Mouse (Mus musculus): Measurements from ENCODE around the gene Nubp2. TPM values are rescaled to one million over a fixed set of nuclear protein-coding genes. Genes with fewer than 3 reads are reported as not detected.

Gene Nubp2
- total and polyA plus RNA-seq, 2 experiments from 2014 or later: 50.6 to 67.3 TPM

DNA sequence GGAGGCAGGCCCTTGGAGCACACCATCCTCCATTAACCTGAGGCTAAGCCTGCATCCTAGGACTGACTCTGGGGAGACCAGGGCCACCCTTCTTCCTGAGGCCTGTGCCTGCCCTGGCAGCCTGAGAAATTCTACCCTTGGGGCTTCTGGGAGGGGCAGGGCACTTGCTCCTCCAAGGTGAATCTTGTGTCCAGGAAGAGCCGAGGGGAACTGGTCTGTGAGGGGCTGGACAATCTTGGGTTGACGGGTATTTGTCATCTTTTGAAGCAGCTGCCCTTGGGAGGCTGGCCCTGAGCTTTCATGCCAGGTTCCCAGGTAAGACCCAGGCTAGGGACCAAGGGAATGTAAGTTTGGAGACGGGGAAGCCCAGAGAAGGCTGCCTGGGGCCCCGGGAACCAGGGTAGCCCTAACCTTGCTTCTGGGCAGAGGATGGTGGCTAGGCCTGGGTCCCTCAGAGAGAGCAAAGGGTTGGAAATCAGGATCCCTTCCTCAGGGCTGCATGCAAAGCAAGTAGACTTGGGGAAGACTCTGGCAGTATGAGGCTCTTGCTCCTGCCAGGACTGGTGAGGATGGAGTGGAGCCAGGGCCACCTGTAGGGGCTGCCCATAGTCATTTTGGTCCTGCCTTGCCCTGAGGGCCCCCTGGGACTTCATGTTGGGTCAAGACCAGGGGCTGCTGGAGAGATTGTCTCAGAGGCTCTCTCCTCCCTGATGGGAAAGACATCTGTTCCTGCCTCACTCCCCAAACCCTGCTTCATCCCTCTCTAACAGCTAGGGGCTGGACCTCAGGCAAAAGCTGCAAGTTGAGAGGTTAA is 12.1 kb upstream of the Nubp2 start:
- H3K27ac ChIP-seq (ENCODE audit: low read depth, low read length): no peak overlapping the region
- 79% methylated on average over 4 of the region's 4 CpGs for WGBS

GRCm38 (mm10) chr17:24897600-24897999 is 11.5 kb upstream of the Nubp2 start:
- H3K27ac ChIP-seq (ENCODE audit: low read depth, low read length): no peak overlapping the region
- no peak for TF ChIP-seq CTCF (IDR thresholded peaks at IDR 0.05; ENCODE audit: low read depth)
- 78% methylated on average over 4 of the region's 4 CpGs for WGBS
- 0 out of 2 replicates have a peak overlapping the region, but pooled peaks have one; percentile 14 for H3K9ac ChIP-seq
- H3K9me3 ChIP-seq (ENCODE audit: low read length): no peaks in the 10 kb centered on the region
- DNase-seq (no peak), ATAC-seq (no peak)
- no peaks in the 10 kb centered on the region for H3K27me3 ChIP-seq (ENCODE audit: insufficient read depth, low read length)
- peaks cover 20% of the 10 kb centered on the region for H3K4me1 ChIP-seq (ENCODE audit: insufficient read depth)
- peak overlapping the region; percentile 97 for H3K4me2 ChIP-seq (ENCODE audit: low read depth)
- peaks cover 64% of the 10 kb centered on the region for H3K36me3 ChIP-seq (ENCODE audit: insufficient read depth)
- no peak overlapping the region for H3K4me3 ChIP-seq (ENCODE audit: low read depth, low read length)

More for the DNA sequence above, 12.1 kb upstream of the Nubp2 start:
- H3K27me3 ChIP-seq (ENCODE audit: insufficient read depth, low read length): no peaks in the 10 kb centered on the region
- H3K9me3 ChIP-seq (ENCODE audit: low read length): no peaks in the 10 kb centered on the region
- H3K4me2 ChIP-seq (ENCODE audit: low read depth): no peak overlapping the region
- no peak for ATAC-seq
- H3K36me3 ChIP-seq (ENCODE audit: insufficient read depth): peaks cover 64% of the 10 kb centered on the region
- H3K4me3 ChIP-seq (ENCODE audit: low read depth, low read length): no peak overlapping the region
- H3K4me1 ChIP-seq (ENCODE audit: insufficient read depth): peaks cover 20% of the 10 kb centered on the region
- no peak overlapping the region for H3K9ac ChIP-seq
- no peak for DNase-seq
- TF ChIP-seq CTCF (IDR thresholded peaks at IDR 0.05; ENCODE audit: low read depth): no peak

DNA sequence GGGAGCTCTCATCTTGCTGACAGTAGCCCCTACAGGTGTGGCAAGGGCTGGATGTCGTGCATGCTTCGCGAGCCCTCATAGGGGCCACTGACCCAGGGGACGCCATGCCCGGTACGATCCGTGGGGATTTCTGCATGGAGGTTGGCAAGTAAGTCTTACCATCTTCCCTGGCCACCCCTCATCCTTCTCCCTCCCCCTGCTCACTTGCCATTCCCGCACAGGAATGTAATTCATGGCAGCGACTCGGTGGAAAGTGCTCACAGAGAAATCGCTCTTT is 10.8 kb upstream of the Nubp2 start:
- Histone ChIP-seq H3K27me3 (ENCODE audit: insufficient read depth, low read length) (no peaks in the 10 kb centered on the region), H3K9ac (peak overlapping the region; percentile 91), H3K4me3 (ENCODE audit: low read depth, low read length) (peak overlapping the region; percentile 77), H3K4me1 (ENCODE audit: insufficient read depth) (peaks cover 20% of the 10 kb centered on the region), H3K4me2 (ENCODE audit: low read depth) (peak overlapping the region; percentile 97), H3K27ac (ENCODE audit: low read depth, low read length) (peak overlapping the region; percentile 90), H3K36me3 (ENCODE audit: insufficient read depth) (peaks cover 64% of the 10 kb centered on the region), H3K9me3 (ENCODE audit: low read length) (no peaks in the 10 kb centered on the region)
- DNase-seq (no peak), ATAC-seq (no peak)
- 36% methylated on average over 11 of the region's 11 CpGs for WGBS
- no peak for TF ChIP-seq CTCF (IDR thresholded peaks at IDR 0.05; ENCODE audit: low read depth)

DNA sequence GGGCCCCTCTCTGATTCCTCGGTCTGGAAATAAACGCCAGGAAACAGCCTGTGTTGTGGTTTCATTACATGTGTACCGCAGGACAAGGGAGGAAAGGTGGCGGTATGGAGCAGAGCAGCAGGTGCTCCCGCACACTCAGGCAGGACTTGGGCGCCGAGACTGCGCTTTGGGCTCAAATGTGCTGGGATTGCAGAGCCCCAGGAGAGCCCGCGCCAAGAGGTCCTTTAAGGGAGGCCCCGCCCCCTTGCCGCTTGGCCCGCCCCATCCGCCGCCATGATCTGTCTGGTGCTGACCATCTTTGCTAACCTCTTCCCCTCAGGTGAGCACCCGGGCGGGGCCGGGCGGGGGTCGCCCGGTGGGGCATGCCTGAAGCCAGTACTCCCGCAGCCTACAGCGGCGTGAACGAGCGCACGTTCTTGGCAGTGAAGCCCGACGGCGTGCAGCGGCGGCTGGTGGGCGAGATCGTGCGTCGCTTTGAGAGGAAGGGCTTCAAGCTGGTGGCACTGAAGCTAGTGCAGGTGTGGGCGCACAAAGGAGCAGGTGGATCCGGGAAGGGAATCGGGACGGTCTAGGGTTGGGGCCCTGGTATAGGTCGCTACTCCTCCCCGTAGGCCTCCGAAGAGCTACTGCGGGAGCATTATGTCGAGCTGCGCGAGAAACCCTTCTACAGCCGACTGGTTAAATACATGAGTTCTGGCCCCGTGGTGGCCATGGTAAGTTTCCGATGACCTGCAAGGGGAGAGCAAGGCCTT is 10.3 kb upstream of the Nubp2 start, which contains the start of gene Nme3:
Nme3 (plus strand) TSS at position 260 of the 752 bp plus-strand sequence.
- H3K36me3 ChIP-seq (ENCODE audit: insufficient read depth): peaks cover 64% of the 10 kb centered on the region

DNA sequence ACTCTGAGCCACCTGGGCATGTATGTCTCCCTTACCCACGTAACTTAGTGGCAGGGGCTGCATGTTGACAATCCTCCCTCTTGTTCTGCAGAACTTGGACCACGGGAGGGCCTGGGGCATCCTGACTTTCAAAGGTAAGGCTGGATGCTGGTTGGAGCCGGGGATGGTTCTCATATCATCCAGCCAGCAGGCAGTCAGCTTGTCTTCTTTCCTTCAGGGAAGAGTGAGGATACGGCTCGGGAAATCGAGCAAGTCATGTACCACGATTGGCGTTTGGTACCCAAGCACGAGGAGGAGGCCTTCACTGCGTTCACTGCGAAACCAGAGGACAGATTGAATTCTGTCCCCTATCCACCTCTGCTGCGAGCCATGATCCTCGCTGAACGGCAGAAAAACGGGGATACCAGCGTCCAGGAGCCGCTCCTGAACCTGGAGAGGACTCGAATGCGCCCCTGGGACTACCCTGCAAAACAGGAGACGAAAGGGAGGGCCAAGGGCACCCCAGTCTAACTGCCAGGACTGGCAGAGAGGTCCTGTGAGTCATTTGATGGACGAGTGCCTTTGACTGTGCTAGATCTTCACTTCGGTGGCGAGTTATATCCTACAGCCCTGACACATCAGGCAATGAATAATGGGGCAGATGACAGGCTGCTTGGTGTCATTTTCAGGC is 9.6 kb upstream of the Nubp2 start:
- no peak for ATAC-seq
- no peak for TF ChIP-seq CTCF (IDR thresholded peaks at IDR 0.05; ENCODE audit: low read depth)

More for the DNA sequence above, 10.3 kb upstream of the Nubp2 start, which contains the start of gene Nme3:
- Histone ChIP-seq H3K27me3 (ENCODE audit: insufficient read depth, low read length) (no peaks in the 10 kb centered on the region), H3K9me3 (ENCODE audit: low read length) (no peaks in the 10 kb centered on the region), H3K9ac (peak within 1 kb of the TSS; percentile 91), H3K4me1 (ENCODE audit: insufficient read depth) (peaks cover 20% of the 10 kb centered on the region), H3K4me3 (ENCODE audit: low read depth, low read length) (peak within 1 kb of the TSS; percentile 77), H3K4me2 (ENCODE audit: low read depth) (peak within 1 kb of the TSS; percentile 97), H3K27ac (ENCODE audit: low read depth, low read length) (peak within 1 kb of the TSS; percentile 90)
- 2% methylated on average over 50 of the region's 50 CpGs for WGBS
- ATAC-seq (peak; percentile 69), DNase-seq (peak; percentile 74)
- peak; percentile 49 for TF ChIP-seq CTCF (IDR thresholded peaks at IDR 0.05; ENCODE audit: low read depth)

GRCm38 (mm10) chr17:24894995-24895547 is 8.9 kb upstream of the Nubp2 start, which contains the start of the genes Eme2 and Mrps34:
Gene Eme2, minus strand, starts transcription at chr17:24895087.
Gene Mrps34, plus strand, starts transcription at chr17:24895116.
- peak within 1 kb of the TSS; percentile 77 for H3K4me3 ChIP-seq (ENCODE audit: low read depth, low read length)
- TF ChIP-seq CTCF (IDR thresholded peaks at IDR 0.05; ENCODE audit: low read depth): no peak
- WGBS: under 1% methylated on average over 62 of the region's 62 CpGs
- peak within 1 kb of the TSS; percentile 90 for H3K27ac ChIP-seq (ENCODE audit: low read depth, low read length)
- H3K9ac ChIP-seq: peak within 1 kb of the TSS; percentile 91
- peak; percentile 91 for DNase-seq
- H3K27me3 ChIP-seq (ENCODE audit: insufficient read depth, low read length): no peaks in the 10 kb centered on the region
- peaks cover 64% of the 10 kb centered on the region for H3K36me3 ChIP-seq (ENCODE audit: insufficient read depth)
- peak within 1 kb of the TSS; percentile 97 for H3K4me2 ChIP-seq (ENCODE audit: low read depth)
- peaks cover 20% of the 10 kb centered on the region for H3K4me1 ChIP-seq (ENCODE audit: insufficient read depth)
- peak; percentile 75 for ATAC-seq
- H3K9me3 ChIP-seq (ENCODE audit: low read length): no peaks in the 10 kb centered on the region

More for the DNA sequence above, 9.6 kb upstream of the Nubp2 start:
- DNase-seq: no peak
- H3K27me3 ChIP-seq (ENCODE audit: insufficient read depth, low read length): no peaks in the 10 kb centered on the region
- H3K27ac ChIP-seq (ENCODE audit: low read depth, low read length): peak overlapping the region; percentile 90
- WGBS: 9% methylated on average over 23 of the region's 23 CpGs
- no peaks in the 10 kb centered on the region for H3K9me3 ChIP-seq (ENCODE audit: low read length)
- H3K9ac ChIP-seq: peak overlapping the region; percentile 91
- H3K36me3 ChIP-seq (ENCODE audit: insufficient read depth): peaks cover 64% of the 10 kb centered on the region
- peak overlapping the region; percentile 77 for H3K4me3 ChIP-seq (ENCODE audit: low read depth, low read length)
- H3K4me1 ChIP-seq (ENCODE audit: insufficient read depth): peaks cover 20% of the 10 kb centered on the region
- peak overlapping the region; percentile 97 for H3K4me2 ChIP-seq (ENCODE audit: low read depth)
